Mouse (Mus musculus) heart, adult 10 weeks (tissue): ENCODE measurements around the gene Fam76b. TPM values are rescaled to one million over a fixed set of nuclear protein-coding genes. Genes with fewer than 3 reads are reported as not detected.

Experiments
- polyA plus RNA-seq: library from polyadenylated mRNA; stranded (reverse); fragments of 350-450 nt; fragmentation: Illumina TruSeq; extraction: RNeasy Lipid Tissue Mini Kit (QIAGEN cat#74804); gene quantifications from one replicate; pipeline ENCODE4 v1.2.3, GENCODE M21; 2014; ENCODE audit warnings: low read depth, low replicate concordance

Fam76b gene
- polyA plus RNA-seq, result 12.6 TPM

GRCm38 (mm10) chr9:13827406-13828086, at the start of gene Fam76b:
TSS of gene Fam76b (plus strand) at chr9:13827716.

GRCm38 (mm10) chr9:13826832-13827405, 597 bp upstream of the Fam76b start, which contains the start of gene Cep57:
TSS of gene Cep57 (minus strand) at chr9:13827107.

Other genes starting within 250 kb of the Fam76b start
- 18.7 TPM for gene Mtmr2, start 79.3 kb upstream of the Fam76b start, polyA plus RNA-seq
- 15.8 TPM for gene Cep57, start 609 bp upstream of the Fam76b start, polyA plus RNA-seq